Mouse (Mus musculus): ENCODE measurements around the gene Cldn24. TPM values are rescaled to one million over a fixed set of nuclear protein-coding genes. Genes with fewer than 3 reads are reported as not detected.
A peak's percentile ranks its signal among the peaks of the same experiment; 100 is the strongest.

Gene Cldn24
- polyA plus RNA-seq, 1 experiment from 2014 or later = not detected

DNA sequence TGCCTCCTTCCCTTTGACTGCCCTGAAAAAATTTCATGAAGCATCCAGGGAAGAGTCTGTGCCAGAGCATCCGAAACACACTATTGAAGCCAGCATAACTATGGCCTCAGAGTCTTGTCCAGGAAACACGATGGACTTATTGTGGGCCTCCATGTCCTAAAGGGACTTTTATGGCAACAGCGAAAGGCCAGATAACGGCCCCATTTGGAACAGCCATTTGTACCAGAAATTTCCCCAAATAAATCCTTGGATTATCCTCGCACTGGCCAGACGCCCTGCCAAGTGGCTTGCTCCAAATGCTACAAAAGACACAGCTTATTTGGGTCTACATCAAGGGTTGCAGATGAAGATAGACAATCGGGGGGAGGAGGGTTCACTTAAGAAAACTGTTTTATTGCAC lies 37.5 kb upstream of the Cldn24 start:
- H3K9ac ChIP-seq (replicated peaks; ENCODE audit: low read depth) = no peak overlapping the region
- 86% methylated on average over 7 of the region's 7 CpGs for WGBS
- no peaks in the 10 kb centered on the region for H3K9me3 ChIP-seq (ENCODE audit: low read length)
- H3K4me2 ChIP-seq (replicated peaks; ENCODE audit: low read depth, low read length) = no peak overlapping the region
- H3K27me3 ChIP-seq (replicated peaks; ENCODE audit: insufficient read depth, low read length) = no peaks in the 10 kb centered on the region
- no peak for TF ChIP-seq CTCF (IDR thresholded peaks at IDR 0.05)
- no peak for TF ChIP-seq EP300 (IDR thresholded peaks at IDR 0.05)
- H3K27ac ChIP-seq (ENCODE audit: low read length) = no peak overlapping the region
- no peak for DNase-seq (ENCODE audit: low spot score)
- no peaks in the 10 kb centered on the region for H3K36me3 ChIP-seq (ENCODE audit: insufficient read depth, low read length)
- H3K4me3 ChIP-seq (ENCODE audit: low read depth, low read length) = no peak overlapping the region
- no peak for ATAC-seq
- H3K4me1 ChIP-seq (ENCODE audit: insufficient read depth, low read depth, low read length) = no peaks in the 10 kb centered on the region

DNA sequence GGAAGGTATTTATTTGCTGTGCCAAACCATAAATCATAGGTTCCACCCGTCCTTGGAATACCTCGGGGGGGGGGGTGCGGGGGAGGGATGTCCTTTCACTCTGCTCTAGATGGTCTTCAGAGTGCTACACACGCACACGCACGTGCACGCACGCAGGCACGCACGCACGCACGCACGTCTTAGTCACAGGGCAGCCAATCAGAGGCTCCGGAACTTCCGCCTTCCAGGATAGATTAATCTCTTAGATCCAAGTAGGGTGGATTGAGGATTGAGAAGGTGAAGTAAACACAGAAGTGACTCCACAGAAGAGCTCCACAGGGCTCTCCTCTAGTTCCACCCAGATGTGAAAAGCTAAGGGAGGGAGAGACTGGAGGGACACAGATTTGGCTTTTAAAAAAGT lies 35.6 kb upstream of the Cldn24 start:
- DNase-seq (ENCODE audit: low spot score) = no peak
- TF ChIP-seq EP300 (IDR thresholded peaks at IDR 0.05) (no peak), CTCF (IDR thresholded peaks at IDR 0.05) (no peak)
- H3K4me1 ChIP-seq (ENCODE audit: insufficient read depth, low read depth, low read length) = no peaks in the 10 kb centered on the region
- no peak overlapping the region for H3K4me3 ChIP-seq (ENCODE audit: low read depth, low read length)
- no peak overlapping the region for H3K4me2 ChIP-seq (replicated peaks; ENCODE audit: low read depth, low read length)
- 92% methylated on average over 15 of the region's 15 CpGs for WGBS
- no peaks in the 10 kb centered on the region for H3K9me3 ChIP-seq (ENCODE audit: low read length)
- H3K9ac ChIP-seq (replicated peaks; ENCODE audit: low read depth) = no peak overlapping the region
- no peaks in the 10 kb centered on the region for H3K36me3 ChIP-seq (ENCODE audit: insufficient read depth, low read length)
- no peaks in the 10 kb centered on the region for H3K27me3 ChIP-seq (replicated peaks; ENCODE audit: insufficient read depth, low read length)
- H3K27ac ChIP-seq (ENCODE audit: low read length) = no peak overlapping the region
- ATAC-seq = no peak

DNA sequence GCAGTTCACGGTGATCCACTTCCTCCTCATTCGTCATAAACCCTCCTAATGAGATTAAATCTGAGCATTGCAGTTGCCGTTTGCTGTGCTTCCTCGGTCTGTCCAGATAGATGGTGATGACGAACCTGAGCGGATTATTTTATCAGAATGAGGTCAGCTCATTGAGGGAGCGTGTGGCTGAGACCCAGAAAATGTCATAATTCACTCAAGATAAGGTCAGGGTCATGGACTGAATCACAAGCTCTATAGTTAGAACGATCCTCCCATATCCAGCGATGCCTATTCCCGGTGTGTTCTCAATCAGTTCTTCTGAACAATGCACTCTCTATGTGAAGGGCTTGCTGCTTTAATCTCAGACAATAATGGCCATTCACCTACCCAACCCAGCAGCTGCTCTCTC lies 34.2 kb upstream of the Cldn24 start:
- ATAC-seq (no peak), DNase-seq (ENCODE audit: low spot score) (no peak)
- H3K9me3 ChIP-seq (ENCODE audit: low read length) = no peaks in the 10 kb centered on the region
- H3K27me3 ChIP-seq (replicated peaks; ENCODE audit: insufficient read depth, low read length) = no peaks in the 10 kb centered on the region
- no peak overlapping the region for H3K4me3 ChIP-seq (ENCODE audit: low read depth, low read length)
- WGBS = 30% methylated on average over 10 of the region's 10 CpGs
- H3K9ac ChIP-seq (replicated peaks; ENCODE audit: low read depth) = no peak overlapping the region
- H3K4me1 ChIP-seq (ENCODE audit: insufficient read depth, low read depth, low read length) = no peaks in the 10 kb centered on the region
- TF ChIP-seq CTCF (IDR thresholded peaks at IDR 0.05) (no peak), EP300 (IDR thresholded peaks at IDR 0.05) (no peak)
- no peaks in the 10 kb centered on the region for H3K36me3 ChIP-seq (ENCODE audit: insufficient read depth, low read length)
- no peak overlapping the region for H3K4me2 ChIP-seq (replicated peaks; ENCODE audit: low read depth, low read length)
- no peak overlapping the region for H3K27ac ChIP-seq (ENCODE audit: low read length)

DNA sequence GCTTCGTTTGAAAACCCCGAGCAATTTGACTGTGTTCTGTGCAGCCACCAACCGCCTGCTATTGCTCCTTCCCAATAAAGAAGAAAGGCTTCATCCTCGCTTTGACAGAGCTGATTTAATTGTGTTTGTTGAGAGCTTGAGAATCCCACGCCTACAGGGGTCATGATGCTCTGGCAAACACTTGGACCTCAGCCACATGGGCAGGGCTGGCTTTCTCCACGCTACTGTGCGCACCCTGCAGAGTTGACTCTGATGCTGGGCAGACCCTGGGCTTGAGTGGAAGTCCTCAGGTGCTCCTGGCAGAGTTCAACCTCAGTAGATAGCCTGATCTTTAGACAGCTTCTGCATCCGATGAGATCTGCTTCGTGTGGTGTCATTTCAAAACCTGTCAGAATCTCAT lies 30.0 kb upstream of the Cldn24 start:
- Histone ChIP-seq H3K27ac (ENCODE audit: low read length) (no peak overlapping the region), H3K9ac (replicated peaks; ENCODE audit: low read depth) (no peak overlapping the region), H3K36me3 (ENCODE audit: insufficient read depth, low read length) (no peaks in the 10 kb centered on the region), H3K4me1 (ENCODE audit: insufficient read depth, low read depth, low read length) (no peaks in the 10 kb centered on the region), H3K4me2 (replicated peaks; ENCODE audit: low read depth, low read length) (no peak overlapping the region), H3K4me3 (ENCODE audit: low read depth, low read length) (no peak overlapping the region), H3K9me3 (ENCODE audit: low read length) (no peaks in the 10 kb centered on the region), H3K27me3 (replicated peaks; ENCODE audit: insufficient read depth, low read length) (no peaks in the 10 kb centered on the region)
- TF ChIP-seq CTCF (IDR thresholded peaks at IDR 0.05) (no peak), EP300 (IDR thresholded peaks at IDR 0.05) (no peak)
- ATAC-seq (no peak), DNase-seq (ENCODE audit: low spot score) (no peak)
- WGBS = 60% methylated on average over 9 of the region's 9 CpGs

DNA sequence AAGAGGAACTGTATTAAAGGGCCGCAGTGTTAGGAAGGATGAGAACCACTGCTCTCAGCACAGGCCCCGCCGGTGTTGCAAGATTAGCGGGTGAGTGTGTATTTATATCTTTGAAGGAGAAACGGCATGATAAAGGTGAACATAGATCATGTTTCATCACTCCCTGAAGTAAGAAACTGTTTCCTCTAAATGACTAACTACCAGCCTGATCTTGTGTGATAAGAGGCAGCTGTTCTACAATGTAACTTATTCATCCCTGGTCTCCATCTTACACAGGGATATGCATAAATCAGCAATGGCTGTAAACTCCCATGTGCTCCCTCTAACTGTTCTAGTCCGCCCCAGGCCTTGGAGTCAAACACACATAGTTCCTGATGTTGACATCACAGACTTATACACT lies 22.5 kb upstream of the Cldn24 start:
- H3K9me3 ChIP-seq (ENCODE audit: low read length) = no peaks in the 10 kb centered on the region
- H3K4me3 ChIP-seq (ENCODE audit: low read depth, low read length) = no peak overlapping the region
- no peak overlapping the region for H3K4me2 ChIP-seq (replicated peaks; ENCODE audit: low read depth, low read length)
- no peaks in the 10 kb centered on the region for H3K36me3 ChIP-seq (ENCODE audit: insufficient read depth, low read length)
- H3K27ac ChIP-seq (ENCODE audit: low read length) = no peak overlapping the region
- DNase-seq (ENCODE audit: low spot score) = no peak
- ATAC-seq = no peak
- no peaks in the 10 kb centered on the region for H3K27me3 ChIP-seq (replicated peaks; ENCODE audit: insufficient read depth, low read length)
- no peak for TF ChIP-seq CTCF (IDR thresholded peaks at IDR 0.05)
- TF ChIP-seq EP300 (IDR thresholded peaks at IDR 0.05) = no peak
- no peaks in the 10 kb centered on the region for H3K4me1 ChIP-seq (ENCODE audit: insufficient read depth, low read depth, low read length)
- 43% methylated on average over 6 of the region's 6 CpGs for WGBS
- no peak overlapping the region for H3K9ac ChIP-seq (replicated peaks; ENCODE audit: low read depth)

DNA sequence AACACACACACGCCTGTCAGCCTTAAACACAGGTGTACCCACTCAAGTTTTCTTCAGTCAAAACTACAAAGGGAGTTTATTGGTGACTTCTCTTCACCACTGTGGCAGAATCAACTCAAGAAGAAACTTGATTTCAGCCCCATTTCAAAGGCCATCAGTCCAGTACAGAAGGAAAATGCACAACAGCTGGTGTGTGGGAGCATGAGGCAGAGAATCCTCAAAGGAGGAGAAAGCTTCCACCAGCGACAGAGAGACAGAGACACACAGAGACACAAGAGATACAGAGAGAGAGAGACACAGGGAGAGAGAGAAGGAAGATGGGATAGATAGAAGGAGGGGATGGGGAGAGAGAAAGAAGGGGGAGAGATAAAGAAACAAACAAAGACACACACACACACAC lies 19.6 kb upstream of the Cldn24 start:
- no peak for ATAC-seq
- 79% methylated on average over 2 of the region's 2 CpGs for WGBS
- TF ChIP-seq EP300 (IDR thresholded peaks at IDR 0.05) = no peak
- TF ChIP-seq CTCF (IDR thresholded peaks at IDR 0.05) = no peak

DNA sequence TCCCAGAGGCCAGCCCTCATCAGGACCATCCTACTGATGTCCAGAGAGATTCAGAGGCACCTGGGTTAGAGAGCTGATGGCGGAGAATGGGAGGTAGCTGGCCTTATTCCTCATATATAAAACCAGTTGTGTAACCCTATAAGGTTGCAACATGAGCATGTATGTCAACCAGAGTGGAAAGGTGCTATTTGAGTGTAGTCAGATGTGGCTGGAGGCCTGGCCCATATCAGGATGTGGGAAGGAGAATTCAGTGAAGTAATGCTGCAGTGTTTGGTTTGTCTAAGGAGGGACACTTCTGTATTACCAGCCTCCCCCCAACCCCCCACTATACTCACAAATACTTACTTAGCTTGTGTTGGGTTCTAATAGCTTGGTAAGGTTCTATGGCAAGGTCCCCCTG lies 17.7 kb upstream of the Cldn24 start:
- no peak for TF ChIP-seq CTCF (IDR thresholded peaks at IDR 0.05)
- TF ChIP-seq EP300 (IDR thresholded peaks at IDR 0.05) = no peak
- H3K4me2 ChIP-seq (replicated peaks; ENCODE audit: low read depth, low read length) = no peak overlapping the region
- H3K9me3 ChIP-seq (ENCODE audit: low read length) = no peaks in the 10 kb centered on the region
- ATAC-seq = no peak
- no peaks in the 10 kb centered on the region for H3K36me3 ChIP-seq (ENCODE audit: insufficient read depth, low read length)
- peak; percentile 26 for DNase-seq (ENCODE audit: low spot score)
- H3K9ac ChIP-seq (replicated peaks; ENCODE audit: low read depth) = no peak overlapping the region
- no peaks in the 10 kb centered on the region for H3K27me3 ChIP-seq (replicated peaks; ENCODE audit: insufficient read depth, low read length)
- H3K4me1 ChIP-seq (ENCODE audit: insufficient read depth, low read depth, low read length) = no peaks in the 10 kb centered on the region
- H3K4me3 ChIP-seq (ENCODE audit: low read depth, low read length) = no peak overlapping the region
- H3K27ac ChIP-seq (ENCODE audit: low read length) = no peak overlapping the region
- 84% methylated on average over 1 of the region's 1 CpGs for WGBS

More for the DNA sequence above, 19.6 kb upstream of the Cldn24 start:
- H3K9ac ChIP-seq (replicated peaks; ENCODE audit: low read depth) = no peak overlapping the region
- no peaks in the 10 kb centered on the region for H3K36me3 ChIP-seq (ENCODE audit: insufficient read depth, low read length)
- H3K4me1 ChIP-seq (ENCODE audit: insufficient read depth, low read depth, low read length) = no peaks in the 10 kb centered on the region
- no peak for DNase-seq (ENCODE audit: low spot score)
- H3K4me3 ChIP-seq (ENCODE audit: low read depth, low read length) = no peak overlapping the region
- no peaks in the 10 kb centered on the region for H3K9me3 ChIP-seq (ENCODE audit: low read length)
- no peaks in the 10 kb centered on the region for H3K27me3 ChIP-seq (replicated peaks; ENCODE audit: insufficient read depth, low read length)
- H3K4me2 ChIP-seq (replicated peaks; ENCODE audit: low read depth, low read length) = no peak overlapping the region
- H3K27ac ChIP-seq (ENCODE audit: low read length) = no peak overlapping the region

All from lung, postnatal 0 days (tissue).